Mouse (Mus musculus) heart, adult 10 weeks (tissue): Measurements from ENCODE around the gene Palm3. TPM values are rescaled to one million over a fixed set of nuclear protein-coding genes. Genes with fewer than 3 reads are reported as not detected.

ENCODE experiments used
- polyA plus RNA-seq: library from polyadenylated mRNA; stranded (reverse); fragments of 350-450 nt; fragmentation: Illumina TruSeq; extraction: RNeasy Lipid Tissue Mini Kit (QIAGEN cat#74804); gene quantifications from one replicate; pipeline ENCODE4 v1.2.3, GENCODE M21; 2014; ENCODE audit warnings: low read depth, low replicate concordance

Gene Palm3
- 0.29 TPM for polyA plus RNA-seq

GRCm38 (mm10) chr8:84021096-84021495, at the start of gene Palm3:
TSS of gene Palm3 (plus strand) at chr8:84021471.

GRCm38 (mm10) chr8:83972150-83973120, 48.8 kb upstream of the Palm3 start, which contains the start of gene Prkaca:
TSS of gene Prkaca (plus strand) at chr8:83972993.

GRCm38 (mm10) chr8:83997511-83998141, 23.6 kb upstream of the Palm3 start, which contains the start of gene Samd1:
TSS of gene Samd1 (plus strand) at chr8:83997672.

GRCm38 (mm10) chr8:84001281-84002000, 19.8 kb upstream of the Palm3 start, which contains the start of gene 1700067K01Rik:
TSS of gene 1700067K01Rik (plus strand) at chr8:84001502.

GRCm38 (mm10) chr8:84011705-84012498, 9.4 kb upstream of the Palm3 start, which contains the start of gene 2210011C24Rik:
TSS of gene 2210011C24Rik (minus strand) at chr8:84012171.

GRCm38 (mm10) chr8:84042066-84042947, 21.0 kb downstream of the Palm3 start, which contains the start of gene Il27ra:
TSS of gene Il27ra (minus strand) at chr8:84042589.

GRCm38 (mm10) chr8:84044900-84045299, 23.6 kb downstream of the Palm3 start, which contains the start of gene Rln3:
TSS of gene Rln3 (minus strand) at chr8:84045000.

GRCm38 (mm10) chr8:84065037-84065436, 43.8 kb downstream of the Palm3 start, which contains the start of gene Gm10643:
TSS of gene Gm10643 (minus strand) at chr8:84065137.

GRCm38 (mm10) chr8:84066291-84066930, 45.1 kb downstream of the Palm3 start, which contains the start of gene Rfx1:
TSS of gene Rfx1 (plus strand) at chr8:84066834.

Other genes starting within 250 kb of the Palm3 start
- gene Adgrl1, start 121.4 kb upstream of the Palm3 start, polyA plus RNA-seq: 11.6 TPM
- gene Gm10644, start 66.3 kb upstream of the Palm3 start, polyA plus RNA-seq: 2.4 TPM
- gene Asf1b, start 66.0 kb upstream of the Palm3 start, polyA plus RNA-seq: 2.5 TPM
- gene Prkaca, start 48.5 kb upstream of the Palm3 start, polyA plus RNA-seq: 218 TPM
- gene Samd1, start 23.8 kb upstream of the Palm3 start, polyA plus RNA-seq: 20.0 TPM
- not detected for gene 1700067K01Rik, start 20.0 kb upstream of the Palm3 start, polyA plus RNA-seq
- gene 2210011C24Rik, start 9.3 kb upstream of the Palm3 start, polyA plus RNA-seq: 4.4 TPM
- 3.0 TPM for gene Il27ra, start 21.1 kb downstream of the Palm3 start, polyA plus RNA-seq
- gene Rln3, start 23.5 kb downstream of the Palm3 start, polyA plus RNA-seq: not detected
- 4.3 TPM for gene Gm10643, start 43.7 kb downstream of the Palm3 start, polyA plus RNA-seq
- gene Rfx1, start 45.4 kb downstream of the Palm3 start, polyA plus RNA-seq: 8.2 TPM
- 9.7 TPM for gene Dcaf15, start 83.3 kb downstream of the Palm3 start, polyA plus RNA-seq
- not detected for gene Podnl1, start 104.5 kb downstream of the Palm3 start, polyA plus RNA-seq
- 10.9 TPM for gene Cc2d1a, start 126.5 kb downstream of the Palm3 start, polyA plus RNA-seq
- gene 4930432K21Rik, start 126.6 kb downstream of the Palm3 start, polyA plus RNA-seq: 0.34 TPM
- gene Nanos3, start 163.7 kb downstream of the Palm3 start, polyA plus RNA-seq: not detected
- gene Zswim4, start 215.6 kb downstream of the Palm3 start, polyA plus RNA-seq: 4.4 TPM
- 268 TPM for gene D8Ertd738e, start 228.2 kb downstream of the Palm3 start, polyA plus RNA-seq
- 8.8 TPM for gene Mri1, start 235.9 kb downstream of the Palm3 start, polyA plus RNA-seq
- gene Ccdc130, start 248.9 kb downstream of the Palm3 start, polyA plus RNA-seq: 8.7 TPM